Mouse (Mus musculus) stomach, postnatal 0 days (tissue): ENCODE results near the gene Tgfb2.

Source experiments
- CTCF ChIP-seq: IDR thresholded peaks from 2 replicates; pipeline ENCODE4 v1.5.1; 2016; ENCODE audit warnings: antibody characterized with exemption, low read depth, mild to moderate bottlenecking, moderate library complexity
- EP300 ChIP-seq: optimal IDR thresholded peaks from 2 replicates; pipeline ENCODE3; 2016; ENCODE audit warnings: antibody characterized with exemption

DNA sequence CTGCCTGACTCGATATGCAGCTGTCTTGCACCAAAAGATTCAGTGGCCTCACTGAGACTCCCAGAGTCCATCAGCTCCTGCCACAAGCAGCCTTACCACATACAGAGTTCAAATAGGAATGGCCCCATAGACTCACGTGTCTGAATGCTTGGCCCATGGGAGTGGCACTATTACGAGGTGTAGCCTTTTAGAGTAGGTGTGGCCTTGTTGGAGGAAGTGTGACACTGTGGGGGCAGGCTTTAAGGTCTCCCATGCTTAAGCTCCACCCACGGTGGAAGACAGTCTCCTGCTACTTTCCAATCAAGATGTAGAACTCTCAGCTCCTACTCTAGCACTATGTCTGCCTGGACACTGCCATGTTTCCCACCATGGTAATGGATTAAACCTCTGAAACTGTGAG, 23.0 kb upstream of the Tgfb2 start:
- TF ChIP-seq EP300 (no peak), CTCF (no peak)
